Comparison of ENCODE assay signal across 27 mouse cellular contexts in genomic region chr4:85438813-85439212, GRCm38 (mm10).
"Had no signal": no experiment of that assay in that cellular context is flagged by ENCODE, and none has a peak within 500 bp of the region (broad histone marks: within the 10 kb centered on the region; RNA-seq: fewer than 3 reads in every experiment).

No protein-coding gene starts in this region.

- H3K4me1 ChIP-seq: heart, embryonic 15.5 days; hindbrain, embryonic 12.5 days; liver, embryonic 12.5 days had no signal

- H3K4me3 ChIP-seq: heart, adult 2 months; heart, embryonic 13.5 days; heart, embryonic 15.5 days; hindbrain, embryonic 12.5 days; kidney, embryonic 15.5 days; limb, embryonic 13.5 days; limb, embryonic 15.5 days; liver, embryonic 12.5 days had no signal

- H3K27ac ChIP-seq: heart, adult 2 months; heart, embryonic 13.5 days; heart, embryonic 15.5 days; hindbrain, embryonic 12.5 days; hindbrain, embryonic 14.5 days; hindbrain, postnatal 0 days; kidney, embryonic 15.5 days; kidney, postnatal 0 days; limb, embryonic 13.5 days; limb, embryonic 15.5 days; liver, embryonic 12.5 days; liver, embryonic 14.5 days had no signal

- DNase-seq: gastrocnemius, postnatal 14 days; gastrocnemius, postnatal 36 days; heart, adult 11 months; heart, adult 2 months; heart, postnatal 14 days; heart, postnatal 36 days; kidney, adult 11 months; kidney, adult 2 months; kidney, adult 9 months; kidney, postnatal 14 days; kidney, postnatal 36 days; layer of hippocampus, adult 9-11 months; layer of hippocampus, postnatal 36 days; left cerebral cortex, postnatal 4 days had no signal

- H3K9ac ChIP-seq: heart, embryonic 13.5 days; heart, embryonic 15.5 days; hindbrain, embryonic 12.5 days; hindbrain, embryonic 14.5 days; kidney, embryonic 15.5 days; limb, embryonic 13.5 days; limb, embryonic 15.5 days; liver, embryonic 12.5 days; liver, embryonic 14.5 days had no signal

- H3K36me3 ChIP-seq: heart, embryonic 13.5 days; heart, embryonic 15.5 days; hindbrain, embryonic 12.5 days; kidney, embryonic 15.5 days; limb, embryonic 13.5 days; limb, embryonic 15.5 days; liver, embryonic 12.5 days had no signal

- H3K9me3 ChIP-seq: heart, embryonic 13.5 days; heart, embryonic 15.5 days; hindbrain, embryonic 12.5 days; kidney, embryonic 15.5 days; limb, embryonic 13.5 days; limb, embryonic 15.5 days; liver, embryonic 12.5 days had no signal

- H3K27me3 ChIP-seq: heart, embryonic 13.5 days; heart, embryonic 15.5 days; hindbrain, embryonic 12.5 days; kidney, embryonic 15.5 days; limb, embryonic 15.5 days; liver, embryonic 12.5 days had no signal

- ATAC-seq: hindbrain, postnatal 0 days; intestine, embryonic 16.5 days; liver, embryonic 12.5 days had no signal

- H3K4me2 ChIP-seq: heart, embryonic 11.5 days; heart, embryonic 13.5 days; heart, embryonic 15.5 days; hindbrain, embryonic 12.5 days; hindbrain, embryonic 14.5 days; kidney, embryonic 15.5 days; limb, embryonic 13.5 days; limb, embryonic 15.5 days; liver, embryonic 12.5 days had no signal
